Mouse (Mus musculus) 3T3-L1 (cell line): ENCODE measurements around the gene Tgfb3.

Experiments used
- DNase-seq: peaks from one replicate; pipeline ENCODE4 v3.0.0-alpha.2; 2015; ENCODE audit warnings: low read depth, low spot score

Tgfb3 gene

DNA sequence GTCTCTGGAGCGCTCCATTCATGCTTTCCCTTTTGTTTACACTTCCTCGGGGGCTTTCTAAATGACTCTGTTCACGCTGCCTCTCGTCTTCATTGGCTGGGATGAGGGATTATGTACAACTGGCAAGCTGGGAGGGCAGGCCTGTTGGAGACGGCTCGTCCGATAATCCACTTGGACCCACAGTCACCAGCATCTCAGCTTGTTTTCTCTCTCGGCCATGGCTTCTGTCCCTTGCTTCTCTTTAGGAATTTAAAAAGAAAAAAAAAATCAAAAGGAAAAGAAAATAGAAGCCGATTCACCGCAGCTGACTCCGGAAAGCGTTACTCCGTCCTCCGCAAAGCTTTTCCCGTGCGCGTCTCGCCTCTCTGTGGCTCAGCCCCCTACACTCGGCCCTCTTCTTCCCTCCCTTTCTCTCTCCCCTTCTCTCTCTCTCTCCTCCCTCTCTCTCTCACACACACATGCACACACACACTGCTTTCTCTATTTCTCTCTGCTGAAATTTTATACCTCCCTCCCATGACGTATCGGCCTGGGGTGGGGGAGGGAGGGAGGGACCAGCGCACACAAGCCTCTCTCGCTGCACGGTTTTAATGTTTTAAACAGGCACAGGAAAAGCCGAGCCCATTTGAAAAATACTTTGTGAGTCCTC lies at the start of gene Tgfb3:
Gene Tgfb3 (minus strand): TSS at position 489 of the 649 bp plus-strand sequence.
- peak; percentile 84 for DNase-seq

DNA sequence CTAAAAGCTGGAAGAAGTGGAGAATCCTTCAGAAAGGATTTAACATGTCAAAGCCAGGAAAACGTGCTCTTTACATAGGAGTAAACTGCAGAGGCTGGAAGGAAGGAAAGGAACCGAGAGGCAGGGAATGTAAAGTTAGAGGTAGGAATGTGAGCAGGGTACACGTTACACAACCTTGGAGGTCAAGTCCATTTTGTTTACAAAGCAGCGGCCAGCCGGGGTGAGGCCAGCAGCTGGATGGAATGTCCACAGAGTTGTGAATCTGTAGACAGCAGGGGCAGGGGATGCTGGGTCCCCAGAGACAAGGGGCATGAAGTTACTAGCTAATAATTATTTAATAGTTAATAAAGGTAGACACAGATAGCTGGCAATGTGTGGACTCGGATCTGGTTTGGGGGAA lies 49.3 kb upstream of the Tgfb3 start:
- DNase-seq, result no peak

DNA sequence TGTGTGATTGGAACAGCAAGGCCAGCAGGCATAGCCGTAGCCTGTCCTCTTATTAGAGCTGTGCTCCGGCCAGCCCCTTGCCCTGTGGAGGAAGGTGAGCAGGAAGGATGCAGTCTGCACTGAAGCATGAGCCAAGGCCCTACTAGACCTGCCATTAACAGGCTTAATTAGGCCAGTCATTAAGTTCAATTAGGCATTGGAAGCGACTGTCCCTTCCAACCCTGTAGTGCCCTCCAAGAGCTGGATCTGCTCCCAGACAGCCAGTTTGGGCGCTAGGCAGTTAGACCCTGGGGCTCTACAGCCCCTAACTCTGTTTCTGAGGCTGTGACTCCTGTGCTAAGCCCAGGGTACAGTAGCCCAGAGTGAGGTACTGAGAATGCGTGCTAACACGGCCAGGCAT lies 45.2 kb upstream of the Tgfb3 start:
- DNase-seq, result no peak

DNA sequence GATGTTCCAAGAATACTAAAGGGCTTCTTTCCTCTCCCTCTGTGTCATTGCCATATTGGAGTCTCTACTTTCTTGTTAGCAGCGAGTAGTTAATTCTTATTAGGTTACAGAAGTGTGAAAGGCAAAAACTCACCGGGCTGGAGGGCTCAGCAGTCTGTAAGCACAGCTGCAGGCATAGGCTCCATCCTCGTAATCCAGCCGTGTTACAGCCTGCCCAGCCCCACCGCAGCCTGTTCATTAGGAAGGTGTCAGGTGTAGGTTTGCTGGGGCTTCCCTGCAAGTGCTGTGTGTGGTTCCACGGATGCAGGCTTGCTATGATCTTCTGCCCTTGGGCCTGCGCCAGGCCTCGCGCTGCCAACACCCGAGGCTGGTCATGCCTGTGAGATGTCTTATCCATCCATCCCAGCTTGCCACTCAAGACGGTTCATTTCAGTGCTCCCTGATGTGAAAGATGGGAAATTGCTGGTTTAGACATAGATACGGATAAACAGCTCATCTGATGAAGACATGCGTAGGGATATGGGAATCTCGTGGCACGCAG lies 37.5 kb upstream of the Tgfb3 start:
- DNase-seq, result no peak

DNA sequence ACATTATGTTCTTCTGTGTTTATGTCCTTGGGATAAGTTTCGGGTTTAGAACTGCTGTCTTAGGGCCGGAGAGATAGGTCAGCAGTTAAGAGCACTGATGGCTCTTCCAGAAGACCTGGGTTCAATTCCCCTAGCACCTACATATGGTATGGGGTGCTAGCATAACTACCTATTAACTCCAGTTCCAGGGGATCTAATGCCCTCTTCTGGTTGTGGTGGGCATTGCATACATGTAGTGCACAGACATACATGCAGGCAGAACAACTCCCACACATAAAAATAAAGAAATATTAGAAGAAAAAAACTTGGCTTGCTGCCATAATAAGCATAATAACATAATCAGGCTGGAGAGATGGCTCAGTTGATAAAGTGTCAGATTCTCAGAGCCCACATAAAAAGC lies 31.8 kb upstream of the Tgfb3 start:
- DNase-seq, result peak; percentile 51

DNA sequence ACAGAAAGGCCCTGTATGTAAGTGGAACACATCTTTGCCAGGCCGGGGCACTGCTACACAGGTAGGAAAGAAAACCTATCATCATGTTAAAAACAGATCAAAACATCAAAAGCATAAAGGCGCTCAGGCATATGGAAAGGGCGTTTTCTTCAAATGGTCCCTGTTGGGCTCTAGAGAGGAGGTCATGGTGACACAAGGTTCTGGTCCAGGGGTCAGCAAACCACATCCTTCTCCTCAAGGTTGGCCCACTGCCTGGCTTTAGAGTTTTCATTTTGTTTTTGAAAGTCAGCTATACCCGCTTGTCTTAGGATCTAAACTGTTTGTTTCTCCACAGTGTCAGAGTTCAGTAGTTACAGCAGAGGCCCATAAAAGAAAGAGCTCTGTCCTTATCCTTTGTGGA lies 30.7 kb upstream of the Tgfb3 start:
- DNase-seq, result peak; percentile 34

DNA sequence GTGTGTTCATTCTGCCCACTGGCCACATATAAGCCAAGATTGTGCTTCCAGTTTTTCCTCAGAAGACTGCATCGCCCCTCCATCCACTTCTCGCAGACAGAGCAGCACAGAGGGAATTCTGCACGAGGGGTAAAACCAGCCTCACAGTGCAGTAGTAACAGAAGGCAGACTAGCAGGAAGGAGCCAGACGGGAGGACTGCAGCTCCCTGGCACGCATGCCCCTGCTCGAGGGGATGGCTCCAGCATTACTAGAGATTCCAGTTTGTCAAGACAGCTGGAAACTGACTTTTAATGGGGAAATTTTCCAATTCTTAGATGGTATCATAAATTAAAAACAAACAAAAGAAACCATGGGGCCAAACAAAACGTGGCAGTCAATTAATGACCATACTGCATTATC lies 28.8 kb upstream of the Tgfb3 start:
- no peak for DNase-seq

DNA sequence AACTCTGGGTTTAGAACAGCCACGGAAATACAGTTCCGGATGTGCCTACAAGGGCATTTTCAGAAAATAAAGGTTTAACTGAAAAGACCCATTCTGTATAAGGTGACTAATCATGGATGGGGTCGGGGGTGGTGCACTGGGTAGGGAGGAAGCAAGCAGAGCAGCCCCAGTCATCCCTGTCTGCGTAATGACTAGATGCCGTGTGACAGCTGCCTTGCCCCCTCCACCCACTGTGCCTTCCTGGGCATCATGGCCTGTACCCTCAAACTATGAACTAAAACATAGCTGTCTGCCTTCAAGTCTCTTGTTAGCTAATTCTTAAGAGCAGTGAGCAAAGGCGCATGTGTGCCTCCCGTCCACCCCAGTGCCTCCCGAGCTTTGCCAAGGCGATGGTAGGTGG lies 27.2 kb upstream of the Tgfb3 start:
- DNase-seq, result no peak

DNA sequence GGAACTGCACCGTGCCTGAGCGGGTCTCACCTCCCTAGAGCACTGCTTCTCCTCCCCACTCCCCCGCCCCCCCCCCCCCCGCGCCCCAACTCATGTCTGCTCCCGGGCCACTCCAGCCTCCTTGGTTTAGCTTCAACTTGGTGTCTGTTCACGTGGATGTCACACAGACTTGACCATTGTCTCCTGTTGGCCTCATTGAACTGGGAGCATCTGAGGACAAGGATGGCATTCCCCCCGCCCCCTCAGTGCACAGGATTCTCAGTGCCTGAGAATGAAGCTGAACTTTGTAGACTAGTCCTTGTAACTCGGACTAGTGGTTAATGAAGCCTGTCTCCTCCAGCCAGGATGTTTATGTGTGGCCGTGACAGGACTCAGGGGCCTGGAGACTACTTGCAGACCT lies 26.7 kb upstream of the Tgfb3 start:
- DNase-seq, result no peak

DNA sequence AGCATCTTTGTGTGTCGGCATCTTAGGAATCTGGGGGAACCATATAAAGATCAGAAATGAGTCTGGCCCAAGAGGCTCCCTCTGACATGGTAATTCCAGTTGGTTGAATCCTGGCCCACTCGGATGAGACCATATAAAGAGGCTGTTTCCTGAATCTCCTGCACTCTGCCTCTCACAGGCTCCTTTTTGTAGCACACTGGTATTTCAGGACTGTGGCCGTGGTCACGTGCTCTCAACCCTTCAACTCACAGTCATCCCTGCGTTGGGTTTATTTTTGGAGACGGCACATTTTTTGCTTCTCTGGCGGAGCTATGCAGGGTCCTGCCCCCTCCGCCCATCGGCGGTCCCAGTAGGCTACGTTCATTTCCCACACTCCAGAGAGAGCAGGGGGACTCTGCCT lies 25.5 kb upstream of the Tgfb3 start:
- no peak for DNase-seq

DNA sequence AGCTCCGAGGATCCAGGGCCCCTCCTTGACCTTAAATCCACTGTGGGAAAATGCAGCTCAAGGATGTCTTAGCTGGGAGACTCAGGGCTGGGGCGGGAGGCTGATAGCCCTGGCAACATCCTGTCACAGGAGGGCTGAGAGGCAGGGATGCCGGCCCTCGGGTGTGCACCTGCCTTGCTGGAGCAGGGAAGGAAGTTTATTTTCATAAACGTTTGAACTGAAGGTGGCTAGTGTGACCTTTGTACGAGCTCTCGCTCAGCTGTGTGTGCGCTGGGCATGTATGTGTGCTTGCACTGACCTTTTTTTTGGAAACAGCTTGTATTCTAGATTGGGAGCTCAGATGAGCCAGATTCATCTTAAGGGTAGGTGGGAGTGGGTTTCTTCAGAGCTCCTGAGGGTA lies 25.0 kb upstream of the Tgfb3 start:
- DNase-seq, result no peak

DNA sequence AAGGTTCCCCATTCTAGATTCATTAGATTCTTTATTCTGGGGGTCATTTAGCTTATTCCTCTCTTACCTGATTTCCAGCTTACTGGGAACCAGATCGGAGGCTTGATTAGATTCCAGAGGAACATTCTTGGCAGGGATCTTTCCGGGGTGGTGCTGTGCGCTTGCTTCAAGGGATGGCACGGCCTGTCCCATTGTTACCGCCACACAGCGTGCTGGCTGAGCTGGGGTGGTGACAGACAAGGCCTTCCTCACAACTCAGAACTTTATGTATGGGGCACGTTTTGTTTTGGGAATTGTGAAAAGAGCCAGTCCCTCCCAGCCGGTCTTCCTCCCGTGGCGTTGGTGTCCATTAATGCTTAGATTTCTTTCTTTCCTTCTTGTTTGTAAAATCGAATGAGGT lies 24.6 kb upstream of the Tgfb3 start:
- no peak for DNase-seq

DNA sequence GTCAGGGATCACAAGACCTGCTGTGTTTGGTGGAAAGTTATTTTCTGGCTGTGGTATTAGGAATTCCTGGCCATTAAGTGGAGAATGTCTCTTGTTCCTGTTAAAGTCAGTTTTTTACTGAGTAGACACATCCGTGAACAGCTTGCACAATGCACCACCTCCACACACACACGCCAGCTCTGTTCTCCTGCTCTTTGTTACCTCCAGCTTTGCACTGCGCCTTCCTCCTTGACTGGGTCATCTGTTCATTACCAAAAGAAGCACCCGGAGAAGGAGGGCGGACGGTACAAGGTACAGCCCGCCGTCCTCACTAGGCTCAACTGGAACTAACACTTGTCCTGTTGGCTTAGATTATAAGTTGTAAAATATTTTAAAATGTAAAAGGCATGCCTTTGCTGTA lies 23.8 kb upstream of the Tgfb3 start:
- no peak for DNase-seq

DNA sequence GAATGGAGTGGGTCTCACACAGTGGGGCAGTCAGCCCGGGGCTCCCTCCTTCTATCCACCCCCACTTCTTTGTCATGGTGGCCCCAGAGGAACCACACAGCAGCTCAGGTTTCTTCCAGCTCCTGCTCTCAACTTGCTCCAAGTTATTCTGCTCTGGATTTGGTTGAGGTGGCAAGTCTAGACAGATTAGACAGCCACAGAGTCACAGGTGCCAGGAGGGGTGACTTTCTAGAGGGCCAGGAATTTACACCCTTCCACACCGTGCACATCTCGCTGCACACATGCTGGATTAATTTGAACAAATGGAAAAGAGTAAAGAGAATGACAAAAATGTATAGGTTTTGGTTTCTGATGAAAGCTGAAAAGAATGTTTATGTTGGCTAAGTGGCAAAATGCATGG lies 21.9 kb upstream of the Tgfb3 start:
- DNase-seq, result no peak

DNA sequence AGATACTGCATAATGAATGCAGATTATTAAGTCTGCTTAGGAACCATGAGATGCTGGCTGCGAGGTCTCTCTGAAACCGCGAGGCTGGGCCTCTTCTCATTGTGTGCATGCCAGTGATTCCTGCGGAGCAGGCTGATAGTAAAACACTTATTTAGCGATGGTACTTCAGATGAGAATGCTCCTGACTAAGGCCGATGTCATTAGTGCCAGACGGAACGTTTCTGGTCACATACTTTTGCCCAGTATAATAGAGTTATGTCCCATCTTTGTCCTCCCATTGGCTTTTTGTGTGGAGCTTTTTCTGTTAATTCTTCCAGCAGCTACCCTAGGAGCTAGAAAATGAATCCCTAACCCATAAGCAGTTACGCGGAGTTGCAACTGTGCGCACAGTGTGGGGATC lies 18.9 kb upstream of the Tgfb3 start:
- no peak for DNase-seq

DNA sequence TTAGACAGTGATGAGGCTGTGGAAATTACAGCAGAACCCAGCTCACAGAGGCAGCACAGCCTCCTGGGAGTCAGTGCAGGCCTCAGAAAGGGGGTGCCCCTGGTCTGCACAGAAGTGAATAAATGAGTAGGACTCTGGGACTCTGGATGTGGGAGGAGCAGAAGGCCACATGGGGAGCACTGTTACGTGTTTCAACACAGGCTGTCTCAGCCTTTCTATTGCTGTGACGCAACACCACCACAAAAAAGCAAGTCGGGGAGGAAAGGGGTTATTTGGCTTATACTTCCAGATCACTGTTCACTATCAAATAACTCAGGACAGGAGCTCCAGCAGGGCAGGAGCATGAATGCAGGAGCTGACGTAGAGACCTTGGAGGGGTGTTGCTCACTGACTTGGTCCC lies 17.0 kb upstream of the Tgfb3 start:
- no peak for DNase-seq

DNA sequence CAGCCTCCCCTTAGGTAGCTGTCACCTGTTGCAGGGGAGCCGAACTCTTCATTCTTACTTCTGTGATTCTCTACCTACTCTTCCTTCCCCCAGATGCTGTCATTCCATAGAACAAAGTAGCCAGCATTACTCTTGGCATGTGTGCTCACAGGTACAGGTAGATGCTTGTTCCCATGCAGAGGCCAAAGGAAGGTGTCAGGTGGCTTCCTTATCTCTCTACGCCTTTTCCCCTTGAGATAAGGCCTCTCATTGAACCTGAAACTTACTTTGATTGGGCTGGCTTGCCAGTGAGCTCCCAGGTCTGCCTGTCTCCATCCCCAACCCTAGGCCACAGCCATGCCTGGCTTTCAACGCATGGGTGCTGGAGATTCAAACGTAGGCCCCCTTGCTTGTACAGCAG lies 15.2 kb upstream of the Tgfb3 start:
- DNase-seq, result no peak

DNA sequence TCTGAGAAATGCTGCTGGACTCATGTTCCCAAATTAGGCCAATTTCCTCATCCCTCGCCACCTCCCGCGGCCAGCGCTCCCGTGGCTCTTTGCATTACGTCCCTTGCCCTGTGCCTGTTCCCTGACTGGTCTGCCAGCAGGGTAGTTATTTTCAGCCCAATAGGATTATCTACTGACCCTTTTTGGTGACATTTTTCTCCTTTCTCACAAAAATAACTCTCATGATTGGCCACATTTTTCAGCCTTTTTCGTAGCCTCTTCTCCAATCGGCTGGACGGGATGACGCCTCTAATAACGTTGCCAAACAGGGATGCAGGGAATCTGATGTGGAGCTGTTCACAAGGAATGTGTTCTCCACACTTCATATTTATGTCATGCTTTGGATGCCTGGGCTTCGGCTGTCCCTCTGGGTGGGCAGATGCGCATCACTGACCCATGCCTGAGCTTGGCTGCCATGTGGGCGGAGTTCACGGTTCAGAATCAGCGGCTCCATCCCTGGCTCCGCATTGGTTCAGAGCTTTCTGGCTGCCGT lies 12.8 kb upstream of the Tgfb3 start:
- no peak for DNase-seq

DNA sequence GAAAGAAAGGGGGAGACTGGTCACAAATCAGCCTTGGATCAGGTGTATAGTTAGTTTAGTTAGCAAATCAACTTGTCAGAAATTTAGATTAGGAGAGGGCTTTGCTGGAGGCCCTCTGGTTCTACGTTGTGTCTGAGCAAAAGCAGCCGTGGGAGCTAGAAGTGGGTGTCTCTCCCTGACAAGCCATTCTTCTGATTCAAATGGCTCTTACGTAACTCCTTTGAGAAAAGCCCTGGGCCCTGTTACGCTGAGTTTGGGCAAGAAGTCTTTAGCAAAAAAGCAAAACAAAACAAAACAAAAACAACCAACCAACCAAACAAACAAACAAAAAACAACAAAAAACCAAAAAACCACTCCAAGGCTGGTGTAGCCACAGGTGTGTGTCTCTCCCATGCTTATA lies 11.9 kb upstream of the Tgfb3 start:
- no peak for DNase-seq

DNA sequence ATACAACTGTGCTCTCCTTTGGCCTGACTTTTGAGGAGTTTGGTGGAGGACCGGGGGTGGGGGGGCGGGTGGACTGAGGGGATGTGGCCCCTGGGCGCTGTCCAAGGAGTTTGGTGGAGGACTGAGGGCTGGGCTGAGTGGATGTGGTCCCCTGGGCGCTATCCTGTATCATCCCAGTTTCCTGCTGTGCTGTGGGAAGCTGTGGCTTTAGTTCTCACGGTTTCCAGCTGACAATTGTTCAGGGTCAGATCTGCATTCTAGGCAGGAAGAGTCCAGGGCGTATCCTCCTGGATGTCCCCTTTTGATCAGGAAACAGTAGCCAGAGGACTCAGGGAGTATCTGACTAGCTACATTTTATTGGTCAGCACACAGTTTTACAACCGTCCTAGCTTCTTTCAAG lies 9.2 kb upstream of the Tgfb3 start:
- DNase-seq, result no peak

DNA sequence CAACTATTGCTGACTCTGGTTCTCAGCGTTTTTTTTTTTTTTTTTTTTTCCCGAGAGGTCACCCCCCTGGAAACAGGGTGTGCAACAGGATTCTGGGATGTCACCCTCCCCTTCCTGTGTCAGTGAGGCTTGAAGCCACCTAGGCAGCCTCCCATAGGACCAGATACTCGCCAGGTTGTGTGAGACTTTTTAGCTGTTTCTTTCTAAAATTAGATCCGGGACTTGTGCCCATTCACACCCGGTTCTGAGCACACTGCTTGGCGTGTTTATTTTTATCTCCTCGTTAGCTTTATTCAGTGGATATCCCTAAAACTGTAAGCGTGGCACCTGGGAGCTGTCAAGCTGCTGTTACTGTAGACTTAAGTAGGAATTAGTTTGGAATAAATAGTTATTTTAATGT lies 7.7 kb upstream of the Tgfb3 start:
- no peak for DNase-seq

DNA sequence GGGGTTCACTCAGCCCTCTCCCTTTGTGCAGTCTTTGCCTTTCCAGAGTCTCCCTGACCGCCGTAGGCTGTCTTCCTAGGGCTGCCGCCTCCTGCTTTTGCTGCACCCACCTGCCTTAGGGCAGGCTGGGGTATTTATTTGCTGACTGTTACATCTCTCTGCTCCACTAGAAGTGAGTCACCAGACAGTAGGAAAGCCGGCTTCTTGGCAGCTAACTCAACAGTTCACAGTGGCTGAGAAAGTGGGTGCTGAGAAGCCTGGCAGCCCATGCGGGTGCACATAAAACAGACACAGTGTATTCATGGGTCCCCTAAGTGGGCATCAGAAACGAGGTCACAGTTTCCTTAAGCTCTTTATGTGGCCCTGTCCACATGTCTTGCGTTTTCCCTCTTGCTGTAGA lies 7.0 kb upstream of the Tgfb3 start:
- DNase-seq, result peak; percentile 26

DNA sequence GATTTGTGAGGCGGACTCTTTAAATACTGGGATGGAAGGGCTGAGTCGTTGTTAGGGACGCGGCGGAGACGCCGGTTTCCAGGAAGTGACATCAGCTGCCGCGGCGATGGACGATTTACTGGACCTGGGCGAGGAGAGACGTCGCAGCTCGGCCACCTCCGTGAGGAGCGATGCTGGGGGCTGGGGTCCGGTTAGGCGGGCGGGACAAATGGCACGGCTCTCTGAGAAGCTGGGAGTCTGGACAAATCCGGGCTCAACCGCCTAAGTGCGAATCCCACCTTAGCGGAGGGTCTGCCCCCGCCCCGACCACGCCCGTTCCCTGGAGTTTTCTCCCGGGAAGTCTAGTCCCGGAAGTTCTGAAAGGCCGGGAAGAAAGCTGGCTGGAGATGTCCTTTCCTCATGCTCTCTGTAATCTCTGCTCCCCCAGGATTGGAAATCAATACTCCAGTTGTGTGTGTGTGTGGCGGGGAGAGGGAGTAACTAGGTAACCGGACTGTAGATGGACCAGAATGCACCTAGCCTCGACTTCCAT lies 3.7 kb upstream of the Tgfb3 start, which contains the start of gene Ift43:
Gene Ift43 (plus strand): TSS at position 61 of the 532 bp plus-strand sequence.
- DNase-seq, result peak; percentile 87
